Mouse (Mus musculus): ENCODE data around the gene Bicd1. TPM values are rescaled to one million over a fixed set of nuclear protein-coding genes. Genes with fewer than 3 reads are reported as not detected.
"Not testable (repeated sequence)": the region's sequence is repeated elsewhere in the genome, so short reads cannot be mapped to it uniquely, and the experiment has no call there.

Bicd1 gene
- polyA plus RNA-seq, 1 experiment from 2014 or later: 7.5 TPM

DNA sequence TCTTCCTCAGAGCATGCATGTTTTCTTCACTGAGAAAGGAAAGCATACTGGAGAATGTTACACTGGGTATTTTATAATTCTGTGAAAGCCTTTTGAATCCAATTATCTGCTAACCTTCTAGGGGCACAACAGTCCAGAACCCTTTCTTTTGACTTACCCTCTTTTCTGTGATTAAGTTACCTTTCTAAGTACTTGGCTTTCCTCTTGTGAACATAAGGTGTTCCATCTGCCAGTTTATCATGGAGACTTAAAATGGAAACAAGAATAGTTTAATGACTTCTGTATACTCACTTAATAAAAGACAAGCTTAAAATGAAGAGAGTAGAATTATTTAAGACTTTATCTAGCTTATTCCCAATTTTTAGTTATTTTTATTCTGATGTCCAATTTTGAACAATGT is 16.1 kb downstream of the Bicd1 start:
- H3K27me3 ChIP-seq (replicated peaks): no peaks in the 10 kb centered on the region
- no peak overlapping the region for H3K4me2 ChIP-seq
- H3K9me3 ChIP-seq (replicated peaks): no peaks in the 10 kb centered on the region
- H3K36me3 ChIP-seq: no peaks in the 10 kb centered on the region
- H3K27ac ChIP-seq (ENCODE audit: poor library complexity, severe bottlenecking): no peak overlapping the region
- ATAC-seq (ENCODE audit: insufficient number of reproducible peaks, low FRiP score): no peak
- H3K9ac ChIP-seq: no peak overlapping the region
- H3K4me1 ChIP-seq (replicated peaks): no peaks in the 10 kb centered on the region
- no peak overlapping the region for H3K4me3 ChIP-seq

DNA sequence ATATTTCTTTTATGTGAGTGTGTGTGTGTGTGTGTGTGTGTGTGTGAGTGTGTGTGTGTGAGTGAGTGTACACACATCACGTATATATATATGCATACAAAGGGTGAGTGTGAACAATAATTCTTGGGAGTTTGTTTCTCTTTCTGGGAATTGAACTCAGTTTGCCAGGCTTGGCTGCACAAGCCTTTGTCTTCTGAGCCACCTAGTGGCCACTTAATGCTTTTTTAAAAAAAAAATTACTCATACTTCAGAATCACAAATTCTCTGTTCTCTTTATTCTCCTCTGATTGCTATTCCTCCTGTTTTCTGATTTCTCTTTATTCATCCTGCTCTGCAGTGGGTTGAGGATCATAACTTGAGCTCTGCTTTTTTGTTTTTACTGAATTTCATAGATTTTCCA is 30.5 kb downstream of the Bicd1 start:
- no peak overlapping the region for H3K4me3 ChIP-seq
- 73% methylated on average over 1 of the region's 1 CpGs for WGBS

DNA sequence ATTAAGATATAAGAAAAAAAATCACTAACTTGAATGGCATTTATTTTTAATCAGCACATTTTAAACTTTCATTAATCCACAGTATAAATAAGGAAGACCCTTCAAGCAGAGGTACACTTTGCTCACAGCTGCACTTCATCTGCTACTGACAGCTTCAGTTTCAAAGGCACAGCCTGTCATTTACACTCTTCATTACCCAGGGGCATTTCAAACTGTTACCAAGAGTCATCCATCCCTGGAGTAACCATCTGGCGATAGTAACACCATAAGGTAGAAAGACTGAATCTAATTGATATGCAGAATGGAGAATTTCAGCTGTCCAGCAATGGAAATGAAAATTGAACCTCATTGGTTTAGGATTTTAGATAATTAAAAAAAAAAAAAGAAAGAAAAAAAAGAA is 34.2 kb downstream of the Bicd1 start:
- Histone ChIP-seq H3K9ac (no peak overlapping the region), H3K27ac (ENCODE audit: poor library complexity, severe bottlenecking) (no peak overlapping the region), H3K4me1 (replicated peaks) (no peaks in the 10 kb centered on the region), H3K4me3 (no peak overlapping the region), H3K9me3 (replicated peaks) (no peaks in the 10 kb centered on the region), H3K36me3 (no peaks in the 10 kb centered on the region), H3K27me3 (replicated peaks) (no peaks in the 10 kb centered on the region), H3K4me2 (no peak overlapping the region)
- no peak for ATAC-seq (ENCODE audit: insufficient number of reproducible peaks, low FRiP score)
- WGBS: 76% methylated on average over 1 of the region's 1 CpGs

More for the DNA sequence above, 30.5 kb downstream of the Bicd1 start:
- Histone ChIP-seq H3K9ac (no peak overlapping the region), H3K27ac (ENCODE audit: poor library complexity, severe bottlenecking) (no peak overlapping the region), H3K36me3 (0 out of 2 replicates have a peak, but pooled peaks cover 6% of the 10 kb centered on the region), H3K4me1 (replicated peaks) (no peaks in the 10 kb centered on the region), H3K9me3 (replicated peaks) (peaks cover 8% of the 10 kb centered on the region; the same call in 1 of the 2 replicates), H3K4me2 (no peak overlapping the region), H3K27me3 (replicated peaks) (no peaks in the 10 kb centered on the region)
- ATAC-seq (ENCODE audit: insufficient number of reproducible peaks, low FRiP score): no peak

DNA sequence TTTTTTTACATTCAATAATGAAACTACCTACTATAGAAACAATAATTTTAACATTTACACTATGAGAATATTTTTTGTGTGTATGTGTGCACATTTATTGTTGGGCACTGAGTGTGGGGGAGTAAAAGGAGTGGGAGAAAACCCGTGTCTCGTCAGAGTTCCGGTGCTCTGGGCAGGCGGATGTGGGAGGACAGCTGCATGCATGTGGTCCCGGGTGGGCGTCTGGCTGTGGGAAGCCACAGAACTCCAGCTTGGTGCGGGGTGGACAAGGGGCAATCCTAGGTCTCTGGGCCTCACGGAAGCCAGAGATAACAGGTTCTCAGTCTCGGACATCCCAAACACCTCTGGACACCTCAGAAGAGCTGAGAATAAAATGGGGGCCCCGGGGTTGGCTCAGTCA is 37.2 kb downstream of the Bicd1 start:
- Histone ChIP-seq H3K4me3 (no peak overlapping the region), H3K9me3 (replicated peaks) (no peaks in the 10 kb centered on the region), H3K27ac (ENCODE audit: poor library complexity, severe bottlenecking) (no peak overlapping the region), H3K9ac (no peak overlapping the region), H3K4me2 (no peak overlapping the region), H3K36me3 (no peaks in the 10 kb centered on the region), H3K4me1 (replicated peaks) (no peaks in the 10 kb centered on the region), H3K27me3 (replicated peaks) (no peaks in the 10 kb centered on the region)
- ATAC-seq (ENCODE audit: insufficient number of reproducible peaks, low FRiP score): no peak
- 68% methylated on average over 10 of the region's 10 CpGs for WGBS

DNA sequence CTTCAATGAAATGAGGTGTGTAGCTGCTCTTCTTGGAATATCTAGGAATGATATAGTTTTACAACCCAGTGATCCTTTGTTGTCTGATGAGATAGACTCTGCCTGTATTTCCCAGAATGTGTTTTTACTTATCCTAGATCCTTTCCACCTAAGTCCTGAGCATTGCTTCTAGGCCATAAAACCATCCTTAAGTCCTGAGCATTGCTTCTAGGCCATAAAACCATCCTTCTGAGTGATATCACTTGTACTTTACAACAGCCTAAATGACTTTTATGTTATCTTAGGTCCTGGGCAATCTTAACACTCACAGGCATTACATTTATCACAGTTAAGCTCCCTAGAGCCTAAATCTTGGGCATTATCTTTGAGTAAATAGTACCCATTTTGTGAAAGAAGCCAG is 48.6 kb downstream of the Bicd1 start:
- no peaks in the 10 kb centered on the region for H3K27me3 ChIP-seq (replicated peaks)
- H3K4me3 ChIP-seq: no peak overlapping the region
- H3K9me3 ChIP-seq (replicated peaks): no peaks in the 10 kb centered on the region
- H3K9ac ChIP-seq: no peak overlapping the region
- no peak overlapping the region for H3K27ac ChIP-seq (ENCODE audit: poor library complexity, severe bottlenecking)
- no peaks in the 10 kb centered on the region for H3K36me3 ChIP-seq
- no peak overlapping the region for H3K4me2 ChIP-seq
- ATAC-seq (ENCODE audit: insufficient number of reproducible peaks, low FRiP score): no peak
- no peaks in the 10 kb centered on the region for H3K4me1 ChIP-seq (replicated peaks)

DNA sequence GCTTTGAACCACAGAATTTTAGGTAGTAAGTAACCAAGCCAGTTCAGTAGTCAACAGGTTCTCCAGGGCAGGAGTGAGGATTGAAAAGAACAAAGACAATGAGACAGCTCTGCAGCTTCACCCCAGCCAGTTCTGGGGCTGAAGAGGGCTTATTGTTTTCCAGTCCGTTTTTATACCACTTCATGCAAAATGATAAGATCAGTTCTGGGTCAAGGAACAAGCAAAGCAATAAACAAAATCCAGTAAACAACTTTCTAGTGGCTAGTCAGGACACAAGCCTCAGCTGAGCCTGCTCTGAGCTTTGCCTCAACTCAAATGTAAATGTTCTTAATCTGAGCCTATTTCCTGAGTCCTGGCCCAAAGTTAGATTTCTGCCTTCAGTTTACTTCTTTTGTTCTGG is 52.3 kb downstream of the Bicd1 start:
- H3K4me1 ChIP-seq (replicated peaks): no peaks in the 10 kb centered on the region
- H3K9ac ChIP-seq: no peak overlapping the region
- H3K9me3 ChIP-seq (replicated peaks): no peaks in the 10 kb centered on the region
- no peak for ATAC-seq (ENCODE audit: insufficient number of reproducible peaks, low FRiP score)
- H3K4me2 ChIP-seq: no peak overlapping the region
- H3K4me3 ChIP-seq: no peak overlapping the region
- H3K27ac ChIP-seq (ENCODE audit: poor library complexity, severe bottlenecking): no peak overlapping the region
- 18% methylated on average over 1 of the region's 1 CpGs for WGBS
- no peaks in the 10 kb centered on the region for H3K36me3 ChIP-seq
- no peaks in the 10 kb centered on the region for H3K27me3 ChIP-seq (replicated peaks)

DNA sequence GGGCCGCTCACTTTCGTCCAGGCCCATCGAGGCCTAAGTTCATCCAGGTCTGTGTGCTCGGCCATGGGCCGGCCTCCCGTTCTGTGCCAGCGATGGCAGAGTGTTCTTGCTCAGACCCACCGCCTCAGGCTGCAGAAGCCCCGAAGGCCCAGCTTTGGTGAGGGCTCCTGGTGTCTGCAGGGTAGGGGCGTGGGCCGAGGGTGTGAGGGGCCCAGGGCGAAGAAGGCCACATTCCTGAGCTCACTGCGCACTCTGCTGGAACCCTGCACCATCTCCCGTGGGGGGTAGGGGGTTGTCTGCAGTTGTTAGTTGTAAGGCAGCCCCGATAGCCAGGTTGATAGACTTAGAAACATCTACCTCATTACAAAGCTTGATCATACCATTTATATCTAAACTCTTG is 62.8 kb downstream of the Bicd1 start:
- Histone ChIP-seq H3K4me3 (no peak overlapping the region), H3K9me3 (replicated peaks) (no peaks in the 10 kb centered on the region), H3K36me3 (no peaks in the 10 kb centered on the region), H3K27ac (ENCODE audit: poor library complexity, severe bottlenecking) (no peak overlapping the region), H3K4me1 (replicated peaks) (peaks cover 3% of the 10 kb centered on the region; the same call in 1 of the 2 replicates), H3K4me2 (no peak overlapping the region), H3K27me3 (replicated peaks) (no peaks in the 10 kb centered on the region), H3K9ac (no peak overlapping the region)
- 73% methylated on average over 15 of the region's 15 CpGs for WGBS
- no peak for ATAC-seq (ENCODE audit: insufficient number of reproducible peaks, low FRiP score)

DNA sequence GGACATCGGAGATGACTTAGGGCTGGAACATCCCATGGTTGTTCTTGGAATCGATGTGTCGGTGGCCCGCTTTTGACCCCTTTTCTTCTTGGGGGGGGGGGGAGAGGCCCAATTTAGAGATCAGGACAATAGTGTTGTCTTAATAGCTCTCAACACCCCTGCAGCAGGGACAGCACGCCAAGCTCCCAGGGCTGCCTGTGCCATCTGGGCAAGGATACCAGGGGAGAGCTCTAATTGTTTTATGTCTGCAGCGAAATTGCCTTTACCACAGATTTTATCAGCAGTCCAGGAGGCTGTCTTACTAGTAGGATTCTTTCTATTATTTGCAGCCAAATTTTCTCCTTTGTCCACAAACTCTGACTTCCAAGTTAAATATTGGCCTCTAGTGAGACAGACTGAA is 63.8 kb downstream of the Bicd1 start:
- H3K9ac ChIP-seq; H3K27me3 ChIP-seq (replicated peaks); H3K36me3 ChIP-seq; H3K4me1 ChIP-seq (replicated peaks); H3K4me3 ChIP-seq; ATAC-seq (ENCODE audit: insufficient number of reproducible peaks, low FRiP score); H3K9me3 ChIP-seq (replicated peaks); H3K4me2 ChIP-seq; H3K27ac ChIP-seq (ENCODE audit: poor library complexity, severe bottlenecking): not testable (repeated sequence)
- 92% methylated on average over 6 of the region's 6 CpGs for WGBS

DNA sequence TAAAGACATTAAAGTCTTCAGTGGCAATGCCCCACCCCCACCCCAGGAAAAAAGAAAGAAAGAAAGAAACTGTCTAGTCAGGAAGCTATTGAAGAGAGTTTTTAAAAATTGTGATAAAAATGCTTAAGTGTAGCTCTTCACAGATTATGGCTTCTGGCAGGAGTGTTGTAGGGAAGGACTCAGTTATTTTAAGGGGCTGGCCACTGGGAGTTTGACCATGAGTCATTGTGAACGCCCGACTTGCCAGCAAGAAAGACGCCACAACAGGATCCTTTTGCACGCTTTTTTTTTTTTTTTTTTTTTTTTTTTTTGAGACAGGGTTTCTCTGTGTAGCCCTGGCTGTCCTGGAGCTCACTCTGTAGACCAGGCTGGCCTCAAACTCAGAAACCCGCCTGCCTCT is 73.2 kb downstream of the Bicd1 start:
- H3K27ac ChIP-seq (ENCODE audit: poor library complexity, severe bottlenecking); H3K4me1 ChIP-seq (replicated peaks); H3K27me3 ChIP-seq (replicated peaks); H3K4me2 ChIP-seq; H3K9me3 ChIP-seq (replicated peaks); H3K4me3 ChIP-seq; H3K36me3 ChIP-seq; H3K9ac ChIP-seq; ATAC-seq (ENCODE audit: insufficient number of reproducible peaks, low FRiP score): not testable (repeated sequence)
- WGBS: 94% methylated on average over 5 of the region's 5 CpGs

DNA sequence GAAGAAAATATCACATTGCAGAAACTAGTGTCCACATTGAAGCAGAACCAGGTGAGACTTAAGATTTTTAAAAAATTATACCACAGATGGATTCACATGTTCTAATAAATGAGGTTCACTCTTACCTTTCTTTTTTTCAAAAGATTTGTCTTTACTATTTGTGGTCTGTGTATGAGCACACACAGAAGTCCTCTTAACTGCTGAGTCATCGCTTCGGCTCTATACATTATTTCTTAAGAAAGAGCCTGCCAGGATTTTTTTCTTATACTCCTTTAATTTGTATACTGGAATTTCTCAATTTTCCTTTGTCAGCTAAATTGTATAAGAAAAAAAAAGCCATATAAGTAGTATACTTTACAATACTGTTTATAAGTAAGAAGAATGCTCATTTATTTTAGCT is 86.0 kb downstream of the Bicd1 start:
- WGBS: 88% methylated on average over 2 of the region's 2 CpGs
- H3K9me3 ChIP-seq (replicated peaks): no peaks in the 10 kb centered on the region
- no peaks in the 10 kb centered on the region for H3K36me3 ChIP-seq
- H3K4me3 ChIP-seq: no peak overlapping the region
- H3K4me2 ChIP-seq: no peak overlapping the region
- H3K27me3 ChIP-seq (replicated peaks): no peaks in the 10 kb centered on the region
- no peak overlapping the region for H3K9ac ChIP-seq
- no peaks in the 10 kb centered on the region for H3K4me1 ChIP-seq (replicated peaks)
- no peak overlapping the region for H3K27ac ChIP-seq (ENCODE audit: poor library complexity, severe bottlenecking)
- no peak for ATAC-seq (ENCODE audit: insufficient number of reproducible peaks, low FRiP score)

DNA sequence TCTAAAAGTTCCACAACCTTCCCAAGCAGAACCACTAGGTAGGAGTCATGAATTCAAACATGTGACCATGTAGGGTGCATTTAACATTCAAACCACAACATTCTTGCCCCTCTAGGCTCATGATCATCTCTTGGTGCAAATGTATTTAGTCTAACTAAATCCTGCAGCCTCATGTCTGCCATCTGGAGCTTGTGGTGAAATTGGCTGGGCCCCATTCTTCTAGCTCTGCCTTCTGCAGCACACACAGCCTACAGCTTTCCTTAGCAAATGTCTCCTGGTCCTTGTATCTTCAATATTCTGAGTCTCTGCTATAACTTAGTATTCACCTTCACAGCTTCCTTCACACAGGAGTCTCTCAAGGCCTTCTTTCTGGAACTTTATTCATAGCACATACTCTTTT is 87.2 kb downstream of the Bicd1 start:
- H3K4me1 ChIP-seq (replicated peaks): no peaks in the 10 kb centered on the region
- no peaks in the 10 kb centered on the region for H3K36me3 ChIP-seq
- no peak overlapping the region for H3K27ac ChIP-seq (ENCODE audit: poor library complexity, severe bottlenecking)
- H3K9ac ChIP-seq: no peak overlapping the region
- no peaks in the 10 kb centered on the region for H3K9me3 ChIP-seq (replicated peaks)
- ATAC-seq (ENCODE audit: insufficient number of reproducible peaks, low FRiP score): no peak
- H3K4me3 ChIP-seq: no peak overlapping the region
- no peak overlapping the region for H3K4me2 ChIP-seq
- no peaks in the 10 kb centered on the region for H3K27me3 ChIP-seq (replicated peaks)

DNA sequence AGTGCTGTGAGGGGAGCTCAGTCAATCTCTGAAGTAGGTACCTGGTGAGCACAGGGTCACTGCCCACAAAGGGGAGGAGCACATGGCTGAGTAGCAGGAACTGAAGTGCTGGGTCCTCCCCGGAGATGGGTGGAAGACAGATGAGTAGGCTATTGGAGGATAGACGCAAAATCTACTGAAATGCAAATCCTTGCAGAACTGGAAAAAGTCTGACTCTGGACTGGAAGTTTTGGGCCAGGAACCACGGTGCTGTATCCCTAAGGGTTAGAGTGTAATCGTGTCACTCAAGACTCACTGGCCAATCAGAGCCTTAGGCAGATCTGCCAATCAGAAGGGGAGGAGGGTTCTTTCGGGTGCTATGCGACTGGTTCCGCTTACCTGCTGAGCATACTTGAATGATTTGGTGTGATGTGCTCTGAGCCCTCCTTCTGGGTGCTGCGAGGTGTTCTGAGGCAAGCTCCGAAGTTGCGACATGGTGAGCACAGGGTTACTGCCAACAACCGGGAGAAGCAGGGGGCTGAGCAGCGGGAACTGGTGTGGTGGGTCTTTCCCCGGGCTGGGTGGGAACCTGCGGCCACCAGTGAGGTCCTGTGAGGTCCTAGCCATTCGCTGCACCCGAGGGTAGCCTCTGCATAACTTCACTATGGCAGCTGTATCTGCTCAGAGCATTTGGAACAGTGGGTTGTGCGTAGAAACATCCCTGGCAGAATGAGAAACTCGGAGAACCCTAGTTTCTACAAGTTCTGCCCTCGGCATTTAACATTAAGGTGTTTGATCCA is 157.2 kb downstream of the Bicd1 start:
- peak; percentile 92 for ATAC-seq (ENCODE audit: insufficient number of reproducible peaks, low FRiP score)
- Histone ChIP-seq H3K4me2 (peak overlapping the region; percentile 97), H3K27me3 (replicated peaks) (no peaks in the 10 kb centered on the region), H3K4me3 (peak overlapping the region; percentile 76), H3K9ac (peak overlapping the region; percentile 64), H3K27ac (ENCODE audit: poor library complexity, severe bottlenecking) (no peak overlapping the region), H3K9me3 (replicated peaks) (no peaks in the 10 kb centered on the region), H3K4me1 (replicated peaks) (no peaks in the 10 kb centered on the region), H3K36me3 (no peaks in the 10 kb centered on the region)
- WGBS: 3% methylated on average over 19 of the region's 19 CpGs

Data from heart, embryonic 12.5 days (tissue).